Mouse (Mus musculus) liver, embryonic 16.5 days (tissue): ENCODE data around the gene B3gnt2. TPM values are rescaled to one million over a fixed set of nuclear protein-coding genes. Genes with fewer than 3 reads are reported as not detected.

Experiments used
- ATAC-seq: fragments of 200-750 bp; cut with Nextera tagmentation; 2 replicates; pipeline ENCODE4 v1.8.0; 2017; ENCODE audit warnings: low read depth, mild to moderate bottlenecking, moderate number of reproducible peaks, moderate library complexity
- H3K27ac ChIP-seq: fragments of 300-500 bp; sonication (generic); 2 replicates; pipeline ENCODE4 v1.5.1; 2014; ENCODE audit warnings: mild to moderate bottlenecking, low read length
- H3K27me3 ChIP-seq: fragments of 300-500 bp; sonication (generic); 2 replicates; pipeline ENCODE4 v1.6.1; 2014; ENCODE audit warnings: low read depth, low read length, mixed read lengths; ENCODE audit not compliant: control insufficient read depth, insufficient read depth
- H3K36me3 ChIP-seq: fragments of 300-500 bp; sonication (generic); 2 replicates; pipeline ENCODE4 v1.6.1; 2014; ENCODE audit warnings: mild to moderate bottlenecking; ENCODE audit not compliant: control insufficient read depth, insufficient read depth
- H3K4me1 ChIP-seq: fragments of 300-500 bp; sonication (generic); 2 replicates; pipeline ENCODE4 v1.6.1; 2014; ENCODE audit warnings: low read depth, low read length, mixed read lengths; ENCODE audit not compliant: control insufficient read depth
- H3K4me2 ChIP-seq: fragments of 300-500 bp; sonication (generic); 2 replicates; pipeline ENCODE4 v1.6.1; 2014; ENCODE audit warnings: low read depth, low read length, mixed read lengths
- H3K4me3 ChIP-seq: fragments of 300-500 bp; sonication (generic); 2 replicates; pipeline ENCODE4 v1.5.1; 2014; ENCODE audit warnings: low read depth, mild to moderate bottlenecking, low read length
- H3K9ac ChIP-seq: fragments of 300-500 bp; sonication (generic); 2 replicates; pipeline ENCODE4 v1.6.1; 2014; ENCODE audit warnings: low read depth, low read length
- H3K9me3 ChIP-seq: fragments of 300-500 bp; sonication (generic); replicated peaks from 2 replicates; pipeline ENCODE4 v1.6.1; 2016; ENCODE audit warnings: low read length; ENCODE audit not compliant: control insufficient read depth
- WGBS: fragments of 180-500 bp; shearing (Covaris S2); extraction: QIAGEN DNeasy Blood & Tissue Kit; methylation state at CpG from one replicate; pipeline ENCODE4 v1.1.7; 2014; ENCODE audit not compliant: insufficient replicate concordance; 5-methylcytosine and 5-hydroxymethylcytosine counted together
- polyA plus RNA-seq: library from polyadenylated mRNA; unstranded; fragments of >200 nt; fragmentation: Nextera tagmentation; extraction: Ambion mirVana; gene quantifications from 2 replicates; pipeline ENCODE4 v1.2.1, GENCODE M21; 2015

Gene B3gnt2
- polyA plus RNA-seq, 1 experiment from 2014 or later: 6.6 TPM

GRCm38 (mm10) chr11:22863581-22863980, 2.8 kb upstream of the B3gnt2 start:
- Histone ChIP-seq H3K27ac (no peak overlapping the region), H3K36me3 (no peaks in the 10 kb centered on the region), H3K27me3 (no peaks in the 10 kb centered on the region), H3K9ac (no peak overlapping the region), H3K4me2 (no peak overlapping the region), H3K4me1 (peaks cover 11% of the 10 kb centered on the region), H3K9me3 (no peaks in the 10 kb centered on the region), H3K4me3 (no peak overlapping the region)
- 62% methylated on average over 4 of the region's 4 CpGs for WGBS
- no peak for ATAC-seq

GRCm38 (mm10) chr11:22861315-22861714, 554 bp upstream of the B3gnt2 start:
- H3K4me1 ChIP-seq: peaks cover 26% of the 10 kb centered on the region
- WGBS: 72% methylated on average over 4 of the region's 4 CpGs
- no peak for ATAC-seq

GRCm38 (mm10) chr11:22859633-22860334, 977 bp downstream of the B3gnt2 start:
- Histone ChIP-seq H3K9ac (peak overlapping the region; percentile 83), H3K9me3 (no peaks in the 10 kb centered on the region), H3K4me2 (peak overlapping the region; percentile 99), H3K27me3 (no peaks in the 10 kb centered on the region), H3K4me1 (peaks cover 26% of the 10 kb centered on the region), H3K36me3 (no peaks in the 10 kb centered on the region), H3K4me3 (peak overlapping the region; percentile 86), H3K27ac (peak overlapping the region; percentile 82)
- under 1% methylated on average over 54 of the region's 55 CpGs for WGBS
- ATAC-seq: peak; percentile 91

More at GRCm38 (mm10) chr11:22861315-22861714, 554 bp upstream of the B3gnt2 start:
- Histone ChIP-seq H3K4me2 (no peak overlapping the region), H3K9ac (no peak overlapping the region), H3K9me3 (no peaks in the 10 kb centered on the region), H3K27ac (no peak overlapping the region), H3K27me3 (no peaks in the 10 kb centered on the region), H3K36me3 (no peaks in the 10 kb centered on the region), H3K4me3 (no peak overlapping the region)

GRCm38 (mm10) chr11:22859301-22859632, 1.5 kb downstream of the B3gnt2 start:
- Histone ChIP-seq H3K9ac (peak overlapping the region; percentile 83), H3K4me1 (peaks cover 31% of the 10 kb centered on the region), H3K4me2 (peak overlapping the region; percentile 99), H3K9me3 (no peaks in the 10 kb centered on the region), H3K36me3 (no peaks in the 10 kb centered on the region), H3K27ac (peak overlapping the region; percentile 82), H3K4me3 (peak overlapping the region; percentile 86), H3K27me3 (no peaks in the 10 kb centered on the region)
- under 1% methylated on average over 41 of the region's 41 CpGs for WGBS
- peak; percentile 70 for ATAC-seq

GRCm38 (mm10) chr11:22858441-22859300, 2.1 kb downstream of the B3gnt2 start:
- 1% methylated on average over 50 of the region's 50 CpGs for WGBS
- Histone ChIP-seq H3K36me3 (no peaks in the 10 kb centered on the region), H3K27ac (peak overlapping the region; percentile 82), H3K27me3 (no peaks in the 10 kb centered on the region), H3K4me1 (peaks cover 37% of the 10 kb centered on the region), H3K4me2 (peak overlapping the region; percentile 99), H3K9ac (peak overlapping the region; percentile 83), H3K9me3 (no peaks in the 10 kb centered on the region), H3K4me3 (peak overlapping the region; percentile 86)
- peak; percentile 45 for ATAC-seq

GRCm38 (mm10) chr11:22857705-22858440, 2.9 kb downstream of the B3gnt2 start:
- Histone ChIP-seq H3K36me3 (no peaks in the 10 kb centered on the region), H3K4me2 (peak overlapping the region; percentile 99), H3K27me3 (no peaks in the 10 kb centered on the region), H3K4me1 (peaks cover 45% of the 10 kb centered on the region), H3K9ac (peak overlapping the region; percentile 83), H3K27ac (peak overlapping the region; percentile 74), H3K9me3 (no peaks in the 10 kb centered on the region), H3K4me3 (peak overlapping the region; percentile 86)
- 5% methylated on average over 25 of the region's 25 CpGs for WGBS
- no peak for ATAC-seq

GRCm38 (mm10) chr11:22857106-22857704, 3.6 kb downstream of the B3gnt2 start:
- Histone ChIP-seq H3K27me3 (no peaks in the 10 kb centered on the region), H3K9me3 (no peaks in the 10 kb centered on the region), H3K27ac (no peak overlapping the region), H3K4me1 (peaks cover 48% of the 10 kb centered on the region), H3K36me3 (no peaks in the 10 kb centered on the region), H3K4me2 (peak overlapping the region; percentile 99), H3K4me3 (peak overlapping the region; percentile 86), H3K9ac (no peak overlapping the region)
- WGBS: 44% methylated on average over 5 of the region's 5 CpGs
- ATAC-seq: no peak

- H3K4me2 ChIP-seq: peak overlapping the region; percentile 99; the same call in 1 of the 2 replicates
- H3K27ac ChIP-seq: no peak overlapping the region
- H3K27me3 ChIP-seq: no peaks in the 10 kb centered on the region
- H3K9ac ChIP-seq: no peak overlapping the region
- H3K4me3 ChIP-seq: no peak overlapping the region
- WGBS: 45% methylated on average over 3 of the region's 3 CpGs
- H3K9me3 ChIP-seq: no peaks in the 10 kb centered on the region
- ATAC-seq: no peak
- peaks cover 48% of the 10 kb centered on the region for H3K4me1 ChIP-seq
- H3K36me3 ChIP-seq: no peaks in the 10 kb centered on the region
Observed at GRCm38 (mm10) chr11:22856371-22856965, 4.3 kb downstream of the B3gnt2 start.
